In the genomic region with DNA sequence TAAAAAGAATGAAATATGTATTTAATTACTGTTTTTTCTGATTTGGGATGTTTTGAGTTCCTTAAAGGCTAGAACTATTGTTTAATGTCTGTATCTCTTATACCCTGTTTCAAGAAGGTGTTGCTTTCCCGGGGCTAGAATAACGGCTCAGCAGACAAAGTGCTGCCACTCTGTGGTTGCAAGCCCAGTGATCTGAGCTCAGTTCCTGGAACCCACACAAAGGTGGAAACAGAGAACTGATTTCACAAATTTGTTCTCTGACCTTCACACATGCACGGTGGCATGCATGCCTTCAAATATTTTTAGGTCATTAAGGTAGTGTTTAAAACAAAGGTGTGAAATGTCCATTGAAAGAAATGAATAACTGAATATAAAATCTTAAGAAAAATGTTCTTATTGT, we compare ENCODE assay signal across 21 mouse cellular contexts. TPM values are rescaled to one million over a fixed set of nuclear protein-coding genes. Genes with fewer than 3 reads are reported as not detected.
A peak's percentile ranks its signal among the peaks of the same experiment; 100 is the strongest.
DNase-seq lines count a peak whose midpoint lies in the region; TF ChIP-seq lines count a peak whose summit lies in the region.
"Had no signal": no experiment of that assay in that cellular context is flagged by ENCODE, and none has a peak within 500 bp of the region (broad histone marks: within the 10 kb centered on the region; RNA-seq: fewer than 3 reads in every experiment).

No protein-coding gene starts in this region.

- peak; percentile 57 for TF ChIP-seq CTCF in layer of hippocampus, adult 2 months (conservative IDR thresholded peaks at IDR 0.05)

- intact Hi-C loops in left cerebral cortex, postnatal 36 days (cut with DNase I), result no loop called here

- DNase-seq in cerebellum, postnatal 14 days, result peak; percentile 22 to 40
- no peak for DNase-seq in cerebellum, postnatal 4 days (ENCODE audit: low spot score in 2 of 2)
- DNase-seq in layer of hippocampus, adult 2 months (ENCODE audit: low spot score in 2 of 2), result no peak
- DNase-seq in layer of hippocampus, adult 11-12 months (ENCODE audit: low spot score), result no peak
- DNase-seq in thymus, postnatal 14 days, result peak; percentile 18
- DNase-seq in thymus, postnatal 4 days, result no peak
- DNase-seq in urinary bladder, postnatal 4 days (ENCODE audit: low spot score in 2 of 2), result no peak
- no peak for DNase-seq in left cerebral cortex, postnatal 36 days (ENCODE audit: low spot score in 2 of 2)
- DNase-seq: adrenal gland, postnatal 14 days; cerebellum, adult 9-11 months; heart, postnatal 14 days; kidney, adult 11 months; kidney, postnatal 10 days; right cerebral cortex, adult 18-20 months; right cerebral cortex, postnatal 4 days had no signal

- no peak overlapping the region for H3K27ac ChIP-seq in layer of hippocampus, adult 2 months
- H3K27ac ChIP-seq: forebrain, embryonic 13.5 days; heart, embryonic 13.5 days; limb, embryonic 13.5 days; liver, embryonic 15.5 days; midbrain, embryonic 10.5 days; neural tube, embryonic 15.5 days had no signal

- H3K4me3 ChIP-seq in layer of hippocampus, adult 2 months, result no peak overlapping the region
- H3K4me3 ChIP-seq: forebrain, embryonic 13.5 days; heart, embryonic 13.5 days; limb, embryonic 13.5 days; liver, embryonic 15.5 days; midbrain, embryonic 10.5 days; neural tube, embryonic 15.5 days had no signal

RNA-seq across cellular contexts. Expression of a gene that starts 25.1 kb away (rescaled TPM):
- 100 to 1,000 TPM; 169 to 171 TPM for total RNA-seq in layer of hippocampus, adult 2 months (2021)
- 100 to 1,000 TPM; 173 to 177 TPM for total RNA-seq in left cerebral cortex, postnatal 36 days (2021)

Comparison
In these comparisons a context has a peak if more than half of its experiments do, and no peak if none do; other contexts are left out.
1. DNase-seq: peak in cerebellum, postnatal 14 days (2 of 2) and thymus, postnatal 14 days (single experiment); none in cerebellum, postnatal 4 days (0 of 2), layer of hippocampus, adult 2 months (0 of 2), layer of hippocampus, adult 11-12 months (single experiment), thymus, postnatal 4 days (single experiment), urinary bladder, postnatal 4 days (0 of 2) and left cerebral cortex, postnatal 36 days (0 of 2).